Mouse (Mus musculus) G1E (cell line): ENCODE results near the gene Fgfr2.

ENCODE experiments used
- CTCF ChIP-seq: IDR thresholded peaks from 2 replicates; pipeline ENCODE4 v1.5.1; 2012; ENCODE audit warnings: low read depth, low read length, inconsistent platforms, mixed read lengths
- GATA1 ChIP-seq: IDR thresholded peaks from 2 replicates; pipeline ENCODE4 v1.6.1; 2012; ENCODE audit warnings: borderline replicate concordance, low read length, inconsistent platforms, mixed read lengths
- TAL1 ChIP-seq: conservative IDR thresholded peaks from 2 replicates; pipeline ENCODE4 v1.6.1; 2012; ENCODE audit warnings: low read depth, low read length, inconsistent platforms, mixed read lengths

DNA sequence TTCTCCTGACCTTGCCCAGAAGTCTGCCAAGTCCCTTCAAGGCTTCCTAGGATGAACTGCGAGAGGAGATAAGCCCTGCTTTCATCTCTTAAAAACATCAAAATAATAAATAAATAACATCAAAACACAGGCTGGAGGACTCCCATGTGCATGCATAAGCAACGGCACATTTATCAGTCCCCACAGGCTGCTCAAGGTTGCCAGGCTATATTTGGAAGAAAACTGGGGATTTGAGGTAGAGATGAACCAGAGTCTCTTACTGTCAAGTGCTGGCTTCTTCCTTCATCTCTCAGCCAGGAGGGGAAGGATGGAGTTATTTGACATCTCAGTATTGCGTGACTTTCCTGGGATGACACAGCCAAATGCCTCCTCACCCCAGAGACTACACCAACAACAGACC is 2964.3 kb downstream of the Fgfr2 start:
- TF ChIP-seq TAL1 (no peak), CTCF (no peak), GATA1 (no peak)
